Mouse (Mus musculus) megakaryocyte, embryonic 14.5 days (primary cell): ENCODE data around the gene Rnf7.

Experiments used
- FLI1 ChIP-seq: IDR thresholded peaks from 2 replicates; pipeline ENCODE4 v1.6.1; 2012; ENCODE audit warnings: low read length, inconsistent platforms, mixed read lengths
- GATA1 ChIP-seq: IDR thresholded peaks from 3 replicates; pipeline ENCODE4 v1.6.1; 2012; ENCODE audit warnings: mixed read lengths, low read length, inconsistent platforms, borderline replicate concordance

- TF ChIP-seq GATA1, result no peak
- TF ChIP-seq FLI1, result no peak
Measured at GRCm38 (mm10) chr9:96470266-96470974, 8.1 kb downstream of the Rnf7 start.
